Mouse (Mus musculus) heart, postnatal 25 days (tissue): ENCODE data around the gene Nes. TPM values are rescaled to one million over a fixed set of nuclear protein-coding genes. Genes with fewer than 3 reads are reported as not detected.

Experiments used
- DNase-seq: peaks from one replicate; pipeline ENCODE4 v3.0.0; 2022; ENCODE audit warnings: low spot score
- intact Hi-C: fragments of 180-260 bp; cut with DNase I; formaldehyde crosslinking; loops from one replicate; pipeline ENCODE4 v1.15.1; 2025
- total RNA-seq, 2 experiments: library from RNA; stranded (reverse); gene quantifications; 2 replicates each; pipeline ENCODE4 v1.2.3; 2021

Gene Nes
- 10 to 100 TPM; 20.9 to 25.1 TPM for total RNA-seq

- DNase-seq: peak; percentile 71
- intact Hi-C loops: loop anchor here (1.0 kb wide), 1 partner anchor 16 kb away; no protein-coding TSS in a partner anchor
Measured at GRCm38 (mm10) chr3:87970939-87971488, at the start of gene Nes. Nes (plus strand) TSS chr3:87971078.

- intact Hi-C loops: no loop called here
- DNase-seq: no peak
Measured at GRCm38 (mm10) chr3:87924996-87925395, 45.9 kb upstream of the Nes start.

- intact Hi-C loops: no loop called here
- no peak for DNase-seq
Measured at GRCm38 (mm10) chr3:87927452-87927851, 43.4 kb upstream of the Nes start.

GRCm38 (mm10) chr3:87929341-87930077 is 41.4 kb upstream of the Nes start:
- no peak for DNase-seq
- intact Hi-C loops: no loop called here

- intact Hi-C loops: no loop called here
- DNase-seq: peak; percentile 94
Measured at GRCm38 (mm10) chr3:87930078-87930795, 40.6 kb upstream of the Nes start, which contains the start of the genes Isg20l2 and Rrnad1. Isg20l2 (plus strand) TSS chr3:87930314. Rrnad1 (minus strand) TSS chr3:87930717.

GRCm38 (mm10) chr3:87934026-87934425 is 36.9 kb upstream of the Nes start:
- DNase-seq: no peak
- intact Hi-C loops: no loop called here

- no peak for DNase-seq
- intact Hi-C loops: no loop called here
Measured at GRCm38 (mm10) chr3:87934501-87934900, 36.4 kb upstream of the Nes start.

- intact Hi-C loops: loop anchor here (1.0 kb wide), 3 partner anchors 26 to 136 kb away; no protein-coding TSS in a partner anchor
Measured at GRCm38 (mm10) chr3:87935201-87935600, 35.7 kb upstream of the Nes start.

GRCm38 (mm10) chr3:87935776-87936175 is 35.1 kb upstream of the Nes start:
- peak; percentile 37 for DNase-seq
- intact Hi-C loops: loop anchor here (1.0 kb wide), 3 partner anchors 26 to 136 kb away; no protein-coding TSS in a partner anchor

More at GRCm38 (mm10) chr3:87935201-87935600, 35.7 kb upstream of the Nes start:
- DNase-seq: no peak

GRCm38 (mm10) chr3:87940611-87941010 is 30.3 kb upstream of the Nes start:
- no peak for DNase-seq
- intact Hi-C loops: no loop called here

- DNase-seq: no peak
- intact Hi-C loops: no loop called here
Measured at GRCm38 (mm10) chr3:87942471-87942870, 28.4 kb upstream of the Nes start.

- intact Hi-C loops: no loop called here
Measured at GRCm38 (mm10) chr3:87943586-87943985, 27.3 kb upstream of the Nes start.

GRCm38 (mm10) chr3:87944838-87945600 is 25.9 kb upstream of the Nes start:
- intact Hi-C loops: no loop called here
- peak; percentile 36 for DNase-seq

More at GRCm38 (mm10) chr3:87943586-87943985, 27.3 kb upstream of the Nes start:
- no peak for DNase-seq

- intact Hi-C loops: no loop called here
- no peak for DNase-seq
Measured at GRCm38 (mm10) chr3:87945781-87946540, 24.9 kb upstream of the Nes start.

- no peak for DNase-seq
- intact Hi-C loops: no loop called here
Measured at GRCm38 (mm10) chr3:87946541-87946860, 24.4 kb upstream of the Nes start.

- intact Hi-C loops: no loop called here
- no peak for DNase-seq
Measured at GRCm38 (mm10) chr3:87947056-87947810, 23.6 kb upstream of the Nes start.

- intact Hi-C loops: no loop called here
- DNase-seq: no peak
Measured at GRCm38 (mm10) chr3:87947811-87948199, 23.1 kb upstream of the Nes start.

GRCm38 (mm10) chr3:87948378-87949265 is 22.3 kb upstream of the Nes start, which contains the start of gene Crabp2:
Crabp2 (plus strand) TSS chr3:87948666.
- intact Hi-C loops: no loop called here
- DNase-seq: no peak
